Mouse (Mus musculus) liver, embryonic 14 days (tissue): ENCODE data around the gene Nbdy. TPM values are rescaled to one million over a fixed set of nuclear protein-coding genes. Genes with fewer than 3 reads are reported as not detected.

Source experiments
- polyA plus RNA-seq: library from polyadenylated mRNA; depleted of rRNA; stranded (reverse); fragments of >200 nt; gene quantifications from 2 replicates; pipeline ENCODE4 v1.2.3, GENCODE M21; 2012; rRNA removed

Gene Nbdy
- 11.4 and 13.0 TPM in 2 replicates for polyA plus RNA-seq

GRCm38 (mm10) chrX:153723110-153723916 is at the start of gene Nbdy:
TSS of gene Nbdy (plus strand) at chrX:153723590.

GRCm38 (mm10) chrX:153695782-153696395 is 27.5 kb upstream of the Nbdy start, which contains the start of gene Kctd12b:
TSS of gene Kctd12b (minus strand) at chrX:153696391.

Other genes with a start within 250 kb of the Nbdy start
- 6.8 and 8.7 TPM in 2 replicates for gene Ubqln2, start 225.4 kb upstream of the Nbdy start, polyA plus RNA-seq
- gene Cypt3, start 165.0 kb upstream of the Nbdy start, polyA plus RNA-seq, result not detected in 2 replicates
- 0.60 and 0.69 TPM in 2 replicates for gene Kctd12b, start 27.2 kb upstream of the Nbdy start, polyA plus RNA-seq
- 0.55 and 0.89 TPM in 2 replicates for gene Spin2c, start 108.6 kb downstream of the Nbdy start, polyA plus RNA-seq